Mouse (Mus musculus): ENCODE measurements around the gene Dlgap5. TPM values are rescaled to one million over a fixed set of nuclear protein-coding genes. Genes with fewer than 3 reads are reported as not detected.

The Dlgap5 gene
- polyA plus RNA-seq, 1 experiment from 2014 or later = 56.0 TPM

DNA sequence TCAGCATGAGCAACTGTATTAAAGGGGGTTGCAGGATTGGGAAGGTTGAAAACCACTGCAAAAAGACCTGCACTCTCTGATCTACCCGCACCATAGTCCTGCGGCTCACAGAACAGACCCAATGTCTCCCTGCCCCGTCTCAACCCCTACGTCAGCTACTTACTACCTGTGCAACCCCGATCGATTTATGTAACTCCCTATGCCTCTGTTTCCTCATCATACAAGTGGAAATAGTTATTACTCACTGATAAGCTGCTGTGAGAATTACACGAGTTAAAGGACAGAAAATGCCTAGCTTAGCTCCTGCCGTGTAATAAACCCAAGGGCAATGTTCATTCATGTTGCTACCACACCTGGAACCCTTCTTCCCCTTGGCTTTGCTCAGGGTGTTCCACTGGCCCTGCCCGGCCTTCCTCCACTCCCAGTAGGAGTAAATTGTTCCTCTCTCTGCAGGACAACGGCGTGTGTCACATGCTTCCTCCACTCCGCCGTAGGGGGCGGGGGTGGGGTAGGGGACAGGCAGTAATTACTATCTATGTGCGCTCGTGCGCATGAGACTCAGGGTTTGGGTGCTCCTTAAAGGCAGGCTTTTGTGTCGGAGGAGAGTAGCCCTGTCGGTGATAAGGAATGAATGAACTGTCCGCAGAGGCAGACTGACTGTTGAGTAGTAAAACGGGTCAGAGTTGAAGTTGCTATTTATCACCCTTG, 53.3 kb downstream of the Dlgap5 start:
- H3K27me3 ChIP-seq (ENCODE audit: insufficient read depth, low read length) = no peaks in the 10 kb centered on the region
- no peaks in the 10 kb centered on the region for H3K36me3 ChIP-seq (ENCODE audit: insufficient read depth)
- H3K4me3 ChIP-seq (ENCODE audit: low read depth, low read length) = no peak overlapping the region
- H3K4me1 ChIP-seq (ENCODE audit: insufficient read depth) = peaks cover 8% of the 10 kb centered on the region; the same call in 1 of the 2 replicates
- no peak for TF ChIP-seq CTCF (IDR thresholded peaks at IDR 0.05; ENCODE audit: low read depth)
- DNase-seq (peak; percentile 25), ATAC-seq (ENCODE audit: insufficient read depth) (no peak)
- peak overlapping the region; percentile 44 for H3K4me2 ChIP-seq
- no peak overlapping the region for H3K27ac ChIP-seq (ENCODE audit: low read depth)
- no peaks in the 10 kb centered on the region for H3K9me3 ChIP-seq (ENCODE audit: low read depth, low read length)
- 31% methylated on average over 21 of the region's 21 CpGs for WGBS
- no peak overlapping the region for H3K9ac ChIP-seq

- no peak for ATAC-seq (ENCODE audit: insufficient read depth)
- no peaks in the 10 kb centered on the region for H3K9me3 ChIP-seq (ENCODE audit: low read depth, low read length)
- H3K27me3 ChIP-seq (ENCODE audit: insufficient read depth, low read length) = no peaks in the 10 kb centered on the region
- no peak overlapping the region for H3K9ac ChIP-seq
- WGBS = 71% methylated on average over 9 of the region's 9 CpGs
- no peak for TF ChIP-seq CTCF (IDR thresholded peaks at IDR 0.05; ENCODE audit: low read depth)
- no peak overlapping the region for H3K4me2 ChIP-seq
- no peaks in the 10 kb centered on the region for H3K36me3 ChIP-seq (ENCODE audit: insufficient read depth)
- H3K4me3 ChIP-seq (ENCODE audit: low read depth, low read length) = no peak overlapping the region
- H3K27ac ChIP-seq (ENCODE audit: low read depth) = no peak overlapping the region
- DNase-seq = no peak
- peaks cover 6% of the 10 kb centered on the region; the same call in 1 of the 2 replicates for H3K4me1 ChIP-seq (ENCODE audit: insufficient read depth)
Measured at GRCm38 (mm10) chr14:47361899-47362298, 56.3 kb downstream of the Dlgap5 start.

- Histone ChIP-seq H3K27me3 (ENCODE audit: insufficient read depth, low read length) (no peaks in the 10 kb centered on the region), H3K4me2 (no peak overlapping the region), H3K36me3 (ENCODE audit: insufficient read depth) (no peaks in the 10 kb centered on the region), H3K9ac (no peak overlapping the region), H3K9me3 (ENCODE audit: low read depth, low read length) (no peaks in the 10 kb centered on the region), H3K4me1 (ENCODE audit: insufficient read depth) (peaks cover 4% of the 10 kb centered on the region; the same call in 1 of the 2 replicates), H3K27ac (ENCODE audit: low read depth) (no peak overlapping the region), H3K4me3 (ENCODE audit: low read depth, low read length) (no peak overlapping the region)
- ATAC-seq (ENCODE audit: insufficient read depth) (no peak), DNase-seq (no peak)
- 77% methylated on average over 2 of the region's 2 CpGs for WGBS
- no peak for TF ChIP-seq CTCF (IDR thresholded peaks at IDR 0.05; ENCODE audit: low read depth)
Measured at GRCm38 (mm10) chr14:47361418-47361817, 56.8 kb downstream of the Dlgap5 start.

- no peak overlapping the region for H3K27ac ChIP-seq (ENCODE audit: low read depth)
- H3K9ac ChIP-seq = no peak overlapping the region
- ATAC-seq (ENCODE audit: insufficient read depth) = no peak
- H3K4me2 ChIP-seq = no peak overlapping the region
- H3K4me1 ChIP-seq (ENCODE audit: insufficient read depth) = no peaks in the 10 kb centered on the region
- TF ChIP-seq CTCF (IDR thresholded peaks at IDR 0.05; ENCODE audit: low read depth) = no peak
- WGBS = 45% methylated on average over 3 of the region's 3 CpGs
- H3K9me3 ChIP-seq (ENCODE audit: low read depth, low read length) = no peaks in the 10 kb centered on the region
- no peak for DNase-seq
- H3K4me3 ChIP-seq (ENCODE audit: low read depth, low read length) = no peak overlapping the region
- no peaks in the 10 kb centered on the region for H3K36me3 ChIP-seq (ENCODE audit: insufficient read depth)
- H3K27me3 ChIP-seq (ENCODE audit: insufficient read depth, low read length) = no peaks in the 10 kb centered on the region
Measured at GRCm38 (mm10) chr14:47359610-47360009, 58.6 kb downstream of the Dlgap5 start.

DNA sequence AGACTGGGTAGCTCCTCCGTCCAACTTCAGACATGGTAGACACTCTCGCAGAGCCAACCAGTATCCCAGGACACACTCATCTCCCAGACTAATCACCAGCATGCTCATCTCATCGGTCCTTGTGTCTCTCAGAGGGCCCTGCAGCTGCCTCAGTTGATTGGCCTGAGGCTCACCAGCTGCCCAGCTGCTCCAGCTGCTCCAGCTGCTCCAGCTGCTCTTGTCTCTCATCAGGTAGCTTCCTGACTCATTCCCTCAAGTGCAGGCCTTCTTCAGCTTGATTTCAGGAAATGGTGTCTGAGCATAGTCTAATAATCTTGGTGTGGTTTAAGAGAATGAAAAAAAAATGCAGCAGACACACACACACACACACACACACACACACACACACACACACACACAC, 61.6 kb downstream of the Dlgap5 start:
- no peaks in the 10 kb centered on the region for H3K27me3 ChIP-seq (ENCODE audit: insufficient read depth, low read length)
- no peak overlapping the region for H3K9ac ChIP-seq
- no peak for TF ChIP-seq CTCF (IDR thresholded peaks at IDR 0.05; ENCODE audit: low read depth)
- no peak overlapping the region for H3K27ac ChIP-seq (ENCODE audit: low read depth)
- DNase-seq = no peak
- no peak for ATAC-seq (ENCODE audit: insufficient read depth)
- no peaks in the 10 kb centered on the region for H3K9me3 ChIP-seq (ENCODE audit: low read depth, low read length)
- no peaks in the 10 kb centered on the region for H3K36me3 ChIP-seq (ENCODE audit: insufficient read depth)
- H3K4me1 ChIP-seq (ENCODE audit: insufficient read depth) = no peaks in the 10 kb centered on the region
- H3K4me3 ChIP-seq (ENCODE audit: low read depth, low read length) = no peak overlapping the region
- 73% methylated on average over 3 of the region's 3 CpGs for WGBS
- H3K4me2 ChIP-seq = no peak overlapping the region

- Histone ChIP-seq H3K9me3 (ENCODE audit: low read depth, low read length) (no peaks in the 10 kb centered on the region), H3K9ac (no peak overlapping the region), H3K4me2 (no peak overlapping the region), H3K27ac (ENCODE audit: low read depth) (no peak overlapping the region), H3K4me3 (ENCODE audit: low read depth, low read length) (no peak overlapping the region), H3K36me3 (ENCODE audit: insufficient read depth) (no peaks in the 10 kb centered on the region), H3K4me1 (ENCODE audit: insufficient read depth) (no peaks in the 10 kb centered on the region), H3K27me3 (ENCODE audit: insufficient read depth, low read length) (no peaks in the 10 kb centered on the region)
- no peak for TF ChIP-seq CTCF (IDR thresholded peaks at IDR 0.05; ENCODE audit: low read depth)
- no peak for ATAC-seq (ENCODE audit: insufficient read depth)
- WGBS = 58% methylated on average over 5 of the region's 5 CpGs
- DNase-seq = no peak
Measured at GRCm38 (mm10) chr14:47354948-47355347, 63.3 kb downstream of the Dlgap5 start.

DNA sequence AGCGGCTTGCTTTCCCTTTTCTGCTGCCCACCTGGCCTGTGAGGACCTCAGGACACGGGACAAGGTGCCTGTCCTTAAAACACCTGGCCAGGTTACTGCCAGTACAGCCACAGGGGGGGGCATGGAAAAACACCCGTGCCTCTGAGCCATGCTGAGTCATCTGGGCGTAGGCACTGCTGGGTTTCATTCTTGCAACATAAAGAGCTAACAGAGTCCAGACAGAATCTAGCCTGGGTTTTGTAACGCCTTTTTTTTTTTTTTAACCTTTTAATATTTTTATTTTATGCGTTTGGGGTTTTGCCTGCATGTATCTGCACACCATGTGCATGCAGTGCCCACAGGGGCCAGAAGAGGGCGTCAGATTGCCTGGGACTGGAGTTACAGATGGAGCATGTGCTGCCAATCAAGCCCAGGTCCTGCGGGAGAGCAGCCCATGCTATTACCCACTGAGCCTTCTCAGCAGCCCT, 64.1 kb downstream of the Dlgap5 start:
- no peak overlapping the region for H3K27ac ChIP-seq (ENCODE audit: low read depth)
- no peaks in the 10 kb centered on the region for H3K4me1 ChIP-seq (ENCODE audit: insufficient read depth)
- H3K4me2 ChIP-seq = no peak overlapping the region
- H3K4me3 ChIP-seq (ENCODE audit: low read depth, low read length) = no peak overlapping the region
- WGBS = 65% methylated on average over 8 of the region's 8 CpGs
- H3K9me3 ChIP-seq (ENCODE audit: low read depth, low read length) = no peaks in the 10 kb centered on the region
- no peaks in the 10 kb centered on the region for H3K27me3 ChIP-seq (ENCODE audit: insufficient read depth, low read length)
- TF ChIP-seq CTCF (IDR thresholded peaks at IDR 0.05; ENCODE audit: low read depth) = peak; percentile 44
- no peaks in the 10 kb centered on the region for H3K36me3 ChIP-seq (ENCODE audit: insufficient read depth)
- ATAC-seq (ENCODE audit: insufficient read depth) (no peak), DNase-seq (no peak)
- H3K9ac ChIP-seq = no peak overlapping the region

Measured in lung, embryonic 14.5 days (tissue).